Mouse (Mus musculus): ENCODE measurements around the gene Zar1l.

Gene Zar1l

GRCm38 (mm10) chr5:150478612-150479011 lies 39.4 kb downstream of the Zar1l start:
- no peak for DNase-seq

GRCm38 (mm10) chr5:150477364-150477763 lies 40.6 kb downstream of the Zar1l start:
- no peak for DNase-seq

GRCm38 (mm10) chr5:150468431-150468830 lies 49.5 kb downstream of the Zar1l start:
- DNase-seq, result no peak

GRCm38 (mm10) chr5:150466132-150466531 lies 51.8 kb downstream of the Zar1l start:
- DNase-seq, result peak; percentile 33

GRCm38 (mm10) chr5:150465218-150465617 lies 52.7 kb downstream of the Zar1l start:
- no peak for DNase-seq

GRCm38 (mm10) chr5:150464721-150465120 lies 53.2 kb downstream of the Zar1l start:
- no peak for DNase-seq

GRCm38 (mm10) chr5:150459801-150460200 lies 58.2 kb downstream of the Zar1l start:
- no peak for DNase-seq

- peak; percentile 39 for DNase-seq
Observed at GRCm38 (mm10) chr5:150457904-150458739, 59.8 kb downstream of the Zar1l start.

- no peak for DNase-seq
Observed at GRCm38 (mm10) chr5:150457165-150457903, 60.6 kb downstream of the Zar1l start.
